Mouse (Mus musculus) frontal cortex, adult (tissue): ENCODE results near the gene Uhrf2.
"Not testable (repeated sequence)": the region's sequence is repeated elsewhere in the genome, so short reads cannot be mapped to it uniquely, and the experiment has no call there.

Source experiments
- ATAC-seq: cut with Nextera tagmentation; 2 replicates; pipeline ENCODE4 v1.9.2; 2017; ENCODE audit warnings: mild to moderate bottlenecking, moderate library complexity, mixed read lengths; ENCODE audit not compliant: low TSS enrichment

The Uhrf2 gene

GRCm38 (mm10) chr19:30029894-30030635 is at the start of gene Uhrf2:
TSS of gene Uhrf2 (plus strand) at chr19:30030513.
- ATAC-seq: peak; percentile 96

GRCm38 (mm10) chr19:29984208-29985005 is 45.9 kb upstream of the Uhrf2 start:
- no peak for ATAC-seq

GRCm38 (mm10) chr19:29986464-29987091 is 43.7 kb upstream of the Uhrf2 start:
- peak; percentile 82 for ATAC-seq

- no peak for ATAC-seq
Observed at GRCm38 (mm10) chr19:30000406-30001365, 29.6 kb upstream of the Uhrf2 start.

GRCm38 (mm10) chr19:30001550-30001949 is 28.8 kb upstream of the Uhrf2 start:
- no peak for ATAC-seq

- ATAC-seq: no peak
Observed at GRCm38 (mm10) chr19:30003621-30004020, 26.7 kb upstream of the Uhrf2 start, which contains the start of gene Trpd52l3. TSS of gene Trpd52l3 (plus strand) at chr19:30003790.

- ATAC-seq: no peak
Observed at GRCm38 (mm10) chr19:30006371-30006770, 23.9 kb upstream of the Uhrf2 start.

- ATAC-seq: no peak
Observed at GRCm38 (mm10) chr19:30010520-30011296, 19.6 kb upstream of the Uhrf2 start.

- ATAC-seq: no peak
Observed at GRCm38 (mm10) chr19:30014331-30014730, 16.0 kb upstream of the Uhrf2 start.

GRCm38 (mm10) chr19:30016156-30016555 is 14.2 kb upstream of the Uhrf2 start:
- no peak for ATAC-seq

- ATAC-seq: not testable (repeated sequence)
Observed at GRCm38 (mm10) chr19:30023419-30023818, 6.9 kb upstream of the Uhrf2 start.

- no peak for ATAC-seq
Observed at GRCm38 (mm10) chr19:30029002-30029710, 1.2 kb upstream of the Uhrf2 start.

- ATAC-seq: peak; percentile 31
Observed at GRCm38 (mm10) chr19:30030636-30031467, 539 bp downstream of the Uhrf2 start.

GRCm38 (mm10) chr19:30031468-30031931 is 1.2 kb downstream of the Uhrf2 start:
- ATAC-seq: no peak

GRCm38 (mm10) chr19:30032206-30032605 is 1.9 kb downstream of the Uhrf2 start:
- no peak for ATAC-seq

- ATAC-seq: no peak
Observed at GRCm38 (mm10) chr19:30035361-30035760, 5.0 kb downstream of the Uhrf2 start.

GRCm38 (mm10) chr19:30043691-30044090 is 13.4 kb downstream of the Uhrf2 start:
- no peak for ATAC-seq

GRCm38 (mm10) chr19:30044630-30045029 is 14.3 kb downstream of the Uhrf2 start:
- ATAC-seq: no peak

- no peak for ATAC-seq
Observed at GRCm38 (mm10) chr19:30045857-30046256, 15.5 kb downstream of the Uhrf2 start.
